Mouse (Mus musculus): Measurements from ENCODE around the gene Oaz3. TPM values are rescaled to one million over a fixed set of nuclear protein-coding genes. Genes with fewer than 3 reads are reported as not detected.
A peak's percentile ranks its signal among the peaks of the same experiment; 100 is the strongest.

Gene Oaz3
- polyA plus RNA-seq, 1 experiment from 2014 or later, result 0.17 TPM

DNA sequence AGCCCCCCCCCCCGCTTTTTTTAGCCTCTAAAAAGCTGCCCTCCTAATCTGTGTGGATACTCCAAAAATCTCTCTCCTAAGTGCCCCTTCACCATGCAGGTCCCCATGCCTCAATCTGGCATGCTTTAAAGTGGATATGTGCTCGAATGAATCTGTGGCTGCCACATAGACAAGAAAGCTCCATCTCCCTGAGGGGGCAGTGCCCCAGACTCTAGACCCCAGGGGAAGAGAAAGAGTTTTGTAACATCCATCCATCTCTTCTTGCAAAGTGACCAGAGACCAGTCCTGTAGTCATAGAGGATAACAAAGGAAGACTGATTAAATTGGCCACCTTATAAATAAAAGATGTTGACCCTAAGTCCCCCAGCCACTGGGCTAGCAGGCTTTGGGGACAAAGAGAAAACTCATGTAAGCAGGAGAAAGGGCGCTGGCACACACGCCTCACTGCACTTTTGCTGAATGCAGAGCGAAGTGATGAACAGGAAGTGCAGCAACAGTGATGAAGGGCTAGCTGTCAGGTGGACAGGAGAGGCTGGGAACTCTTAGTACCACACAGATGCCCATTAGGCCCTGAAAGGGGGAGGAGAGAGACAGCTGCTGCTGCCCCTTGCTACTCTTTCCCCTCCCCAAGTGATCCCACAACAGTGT lies 43.9 kb downstream of the Oaz3 start:
- no peak for ATAC-seq (ENCODE audit: insufficient read depth)
- Histone ChIP-seq H3K36me3 (replicated peaks) (no peaks in the 10 kb centered on the region), H3K27ac (replicated peaks) (no peak overlapping the region), H3K27me3 (peaks cover 72% of the 10 kb centered on the region), H3K4me1 (replicated peaks) (no peaks in the 10 kb centered on the region), H3K9ac (no peak overlapping the region), H3K9me3 (replicated peaks) (no peaks in the 10 kb centered on the region), H3K4me3 (replicated peaks) (no peak overlapping the region), H3K4me2 (no peak overlapping the region)
- 31% methylated on average over 5 of the region's 5 CpGs for WGBS (ENCODE audit: insufficient replicate concordance)

DNA sequence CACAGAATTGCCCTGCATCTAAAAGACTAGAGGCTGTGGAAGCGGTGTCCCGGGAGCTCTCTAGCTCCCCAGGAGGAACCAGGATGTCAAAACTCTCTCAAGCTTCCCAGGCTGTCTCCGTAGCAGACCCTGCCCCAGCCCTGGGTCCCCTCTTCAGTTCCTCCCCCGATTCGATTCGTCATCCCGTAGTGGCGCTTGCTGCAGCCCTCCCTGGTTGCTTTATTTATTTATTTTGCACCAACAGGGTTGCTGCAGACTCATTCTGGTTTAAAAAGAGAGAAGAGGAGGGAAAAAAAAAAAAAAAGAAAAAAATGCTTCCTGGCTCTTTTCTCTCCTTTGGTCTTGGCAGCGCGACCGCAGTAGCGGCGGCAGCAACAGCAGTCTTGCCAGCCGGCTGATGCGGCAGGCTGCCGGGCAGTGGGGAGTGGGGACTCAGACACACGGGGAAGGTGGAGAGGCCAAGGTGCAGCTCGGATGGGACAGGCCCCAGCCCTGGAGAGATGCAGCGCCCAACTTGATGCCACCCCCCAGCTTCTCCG lies 44.7 kb downstream of the Oaz3 start:
- Histone ChIP-seq H3K4me1 (replicated peaks) (no peaks in the 10 kb centered on the region), H3K27ac (replicated peaks) (no peak overlapping the region), H3K9ac (no peak overlapping the region), H3K36me3 (replicated peaks) (no peaks in the 10 kb centered on the region), H3K4me2 (peak overlapping the region; percentile 27; the same call in 1 of the 2 replicates), H3K9me3 (replicated peaks) (no peaks in the 10 kb centered on the region), H3K4me3 (replicated peaks) (no peak overlapping the region), H3K27me3 (peaks cover 71% of the 10 kb centered on the region)
- ATAC-seq (ENCODE audit: insufficient read depth), result no peak
- WGBS (ENCODE audit: insufficient replicate concordance), result 4% methylated on average over 20 of the region's 20 CpGs

DNA sequence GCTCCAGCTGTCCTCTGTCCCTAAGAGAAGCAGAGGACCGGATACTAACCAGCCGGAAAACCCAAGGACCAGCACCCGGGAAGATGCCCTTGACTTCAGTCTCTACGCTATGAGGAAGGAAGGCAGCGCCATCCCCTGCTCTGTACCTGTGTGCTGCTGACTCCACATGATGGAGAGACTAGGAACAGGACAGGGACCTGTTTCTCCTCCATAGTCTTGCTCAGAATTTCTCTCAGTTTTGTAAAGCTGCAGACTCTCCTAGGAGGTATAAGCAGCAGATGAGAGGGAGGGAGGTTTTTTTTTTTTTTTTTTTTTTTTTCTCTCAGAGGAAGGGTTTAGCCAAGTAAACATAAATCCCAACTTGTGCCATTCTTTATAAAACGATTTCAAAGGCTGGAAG lies 45.5 kb downstream of the Oaz3 start, which contains the start of gene Lingo4:
TSS of gene Lingo4 (plus strand) at position 301 of the 400 bp plus-strand sequence.
- H3K9ac ChIP-seq, result no peak within 1 kb of the TSS

DNA sequence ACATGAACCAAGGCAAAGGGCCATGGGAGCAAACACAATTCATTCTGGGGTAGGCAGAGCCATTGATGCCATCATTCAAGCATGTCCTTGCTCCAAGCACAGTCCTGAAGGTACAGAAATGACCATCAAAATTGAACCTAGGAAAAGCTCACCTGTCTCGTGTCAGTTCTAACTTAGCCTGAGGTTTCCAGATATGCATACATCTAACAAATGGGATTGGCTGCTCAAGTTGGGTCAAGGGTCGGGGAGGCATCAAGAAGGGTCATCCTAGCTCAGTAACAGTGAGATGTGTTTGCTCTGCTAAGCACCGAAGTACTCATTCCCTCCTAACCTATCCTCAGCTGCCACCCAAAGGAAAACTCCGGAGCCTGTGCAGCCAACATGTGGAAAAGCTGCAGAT lies 46.9 kb downstream of the Oaz3 start:
- Histone ChIP-seq H3K4me1 (replicated peaks) (no peaks in the 10 kb centered on the region), H3K4me2 (no peak overlapping the region), H3K27ac (replicated peaks) (no peak overlapping the region), H3K36me3 (replicated peaks) (no peaks in the 10 kb centered on the region), H3K9ac (no peak overlapping the region), H3K4me3 (replicated peaks) (no peak overlapping the region), H3K27me3 (peaks cover 61% of the 10 kb centered on the region), H3K9me3 (replicated peaks) (no peaks in the 10 kb centered on the region)
- 54% methylated on average over 4 of the region's 4 CpGs for WGBS (ENCODE audit: insufficient replicate concordance)
- no peak for ATAC-seq (ENCODE audit: insufficient read depth)

More for the DNA sequence above, 45.5 kb downstream of the Oaz3 start, which contains the start of gene Lingo4:
- Histone ChIP-seq H3K36me3 (replicated peaks) (no peaks in the 10 kb centered on the region), H3K9me3 (replicated peaks) (no peaks in the 10 kb centered on the region), H3K4me2 (peak within 1 kb of the TSS; percentile 27; the same call in 1 of the 2 replicates), H3K4me3 (replicated peaks) (no peak within 1 kb of the TSS), H3K27me3 (peaks cover 70% of the 10 kb centered on the region), H3K27ac (replicated peaks) (no peak within 1 kb of the TSS), H3K4me1 (replicated peaks) (no peaks in the 10 kb centered on the region)
- ATAC-seq (ENCODE audit: insufficient read depth), result no peak
- 56% methylated on average over 6 of the region's 6 CpGs for WGBS (ENCODE audit: insufficient replicate concordance)

DNA sequence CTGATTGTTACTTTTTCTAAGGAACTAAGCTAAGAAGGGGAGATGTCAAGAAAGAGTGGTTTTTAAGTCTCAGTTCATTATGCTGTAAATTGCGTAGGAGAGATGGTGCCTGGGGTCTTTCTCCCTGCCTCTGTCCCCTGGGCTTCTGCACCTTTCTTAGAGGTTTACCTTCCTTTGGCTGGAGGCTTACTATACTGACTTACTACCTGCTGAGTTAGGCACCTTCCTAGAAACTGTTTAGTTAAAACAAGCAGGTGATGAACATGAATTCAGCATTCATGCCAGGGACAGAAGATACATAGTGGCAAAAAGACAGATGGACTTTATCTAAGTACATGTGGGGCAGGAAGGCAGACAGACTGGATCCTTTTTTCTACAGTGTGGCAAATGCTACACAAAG lies 47.4 kb downstream of the Oaz3 start:
- Histone ChIP-seq H3K27ac (replicated peaks) (no peak overlapping the region), H3K36me3 (replicated peaks) (no peaks in the 10 kb centered on the region), H3K9me3 (replicated peaks) (no peaks in the 10 kb centered on the region), H3K27me3 (peaks cover 56% of the 10 kb centered on the region), H3K9ac (no peak overlapping the region), H3K4me3 (replicated peaks) (no peak overlapping the region), H3K4me2 (no peak overlapping the region), H3K4me1 (replicated peaks) (no peaks in the 10 kb centered on the region)
- 56% methylated on average over 1 of the region's 1 CpGs for WGBS (ENCODE audit: insufficient replicate concordance)
- no peak for ATAC-seq (ENCODE audit: insufficient read depth)

DNA sequence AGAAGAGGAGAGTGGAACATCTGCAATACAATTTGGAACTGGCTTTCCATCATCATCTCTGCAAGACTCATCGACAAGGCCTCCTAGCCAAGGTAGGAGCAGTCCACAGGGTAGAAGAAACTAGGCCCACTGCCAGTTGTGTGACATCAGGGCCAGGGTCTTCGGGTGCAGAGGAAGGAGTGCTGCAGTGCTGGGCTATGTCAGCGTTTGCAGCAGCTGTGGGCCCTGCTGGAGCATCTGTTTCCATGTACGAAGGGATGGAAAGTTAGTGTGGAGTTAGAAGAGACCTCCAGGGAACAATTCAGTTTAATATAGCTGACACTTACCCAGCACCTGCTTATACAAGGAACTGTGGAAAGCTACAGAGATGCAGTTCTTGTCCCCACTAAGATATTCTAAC lies 50.7 kb downstream of the Oaz3 start:
- H3K4me3 ChIP-seq (replicated peaks), result no peak overlapping the region
- H3K9ac ChIP-seq, result no peak overlapping the region
- H3K9me3 ChIP-seq (replicated peaks), result no peaks in the 10 kb centered on the region
- ATAC-seq (ENCODE audit: insufficient read depth), result no peak
- no peak overlapping the region for H3K27ac ChIP-seq (replicated peaks)
- no peak overlapping the region for H3K4me2 ChIP-seq
- H3K27me3 ChIP-seq, result peaks cover 23% of the 10 kb centered on the region
- no peaks in the 10 kb centered on the region for H3K36me3 ChIP-seq (replicated peaks)
- 50% methylated on average over 4 of the region's 4 CpGs for WGBS (ENCODE audit: insufficient replicate concordance)
- no peaks in the 10 kb centered on the region for H3K4me1 ChIP-seq (replicated peaks)

DNA sequence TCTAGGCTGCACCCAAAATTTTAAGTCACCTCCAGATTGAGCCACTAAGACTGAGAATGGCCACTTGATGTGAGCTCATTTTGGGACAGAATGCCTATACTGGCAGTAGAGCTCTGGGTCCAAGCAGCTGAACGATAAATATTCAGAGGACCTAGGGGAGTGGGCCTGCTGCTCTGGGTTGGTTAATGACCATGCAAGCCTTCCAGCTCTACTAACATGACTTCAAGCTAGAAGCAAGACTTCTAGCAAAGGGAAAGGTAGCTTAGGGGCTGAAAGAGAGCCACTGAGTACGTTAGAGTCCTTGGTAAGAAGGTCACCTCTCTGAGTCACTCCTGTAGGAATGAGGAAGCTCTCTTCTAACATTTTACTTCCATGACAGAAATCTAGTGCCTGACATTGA lies 51.6 kb downstream of the Oaz3 start:
- Histone ChIP-seq H3K27me3 (peaks cover 14% of the 10 kb centered on the region), H3K36me3 (replicated peaks) (no peaks in the 10 kb centered on the region), H3K4me2 (no peak overlapping the region), H3K9ac (no peak overlapping the region), H3K4me3 (replicated peaks) (no peak overlapping the region), H3K9me3 (replicated peaks) (no peaks in the 10 kb centered on the region), H3K4me1 (replicated peaks) (no peaks in the 10 kb centered on the region), H3K27ac (replicated peaks) (no peak overlapping the region)
- WGBS (ENCODE audit: insufficient replicate concordance), result 57% methylated on average over 2 of the region's 2 CpGs
- no peak for ATAC-seq (ENCODE audit: insufficient read depth)

DNA sequence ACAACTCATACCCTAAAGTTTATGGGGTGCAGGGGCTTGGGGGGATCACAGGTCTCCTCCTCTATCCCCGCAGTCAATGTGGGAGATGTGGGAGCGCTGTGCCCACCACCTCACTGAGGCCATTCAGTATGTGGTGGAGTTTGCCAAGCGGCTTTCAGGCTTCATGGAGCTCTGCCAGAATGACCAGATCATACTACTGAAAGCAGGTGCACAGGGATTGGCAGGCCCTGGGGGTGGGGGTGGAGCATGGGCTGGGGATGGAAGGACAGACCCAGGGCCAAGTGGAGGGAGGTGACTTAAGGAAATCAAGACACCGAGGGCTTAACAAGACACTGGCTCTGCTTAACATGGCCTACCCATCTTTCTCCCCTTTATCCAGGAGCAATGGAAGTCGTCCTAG lies 52.7 kb downstream of the Oaz3 start:
- H3K4me3 ChIP-seq (replicated peaks), result no peak overlapping the region
- 53% methylated on average over 5 of the region's 5 CpGs for WGBS (ENCODE audit: insufficient replicate concordance)
- H3K9me3 ChIP-seq (replicated peaks), result no peaks in the 10 kb centered on the region
- no peaks in the 10 kb centered on the region for H3K36me3 ChIP-seq (replicated peaks)
- peaks cover 5% of the 10 kb centered on the region; the same call in 1 of the 2 replicates for H3K27me3 ChIP-seq
- no peak overlapping the region for H3K4me2 ChIP-seq
- no peak for ATAC-seq (ENCODE audit: insufficient read depth)
- H3K27ac ChIP-seq (replicated peaks), result no peak overlapping the region
- no peaks in the 10 kb centered on the region for H3K4me1 ChIP-seq (replicated peaks)
- H3K9ac ChIP-seq, result no peak overlapping the region

DNA sequence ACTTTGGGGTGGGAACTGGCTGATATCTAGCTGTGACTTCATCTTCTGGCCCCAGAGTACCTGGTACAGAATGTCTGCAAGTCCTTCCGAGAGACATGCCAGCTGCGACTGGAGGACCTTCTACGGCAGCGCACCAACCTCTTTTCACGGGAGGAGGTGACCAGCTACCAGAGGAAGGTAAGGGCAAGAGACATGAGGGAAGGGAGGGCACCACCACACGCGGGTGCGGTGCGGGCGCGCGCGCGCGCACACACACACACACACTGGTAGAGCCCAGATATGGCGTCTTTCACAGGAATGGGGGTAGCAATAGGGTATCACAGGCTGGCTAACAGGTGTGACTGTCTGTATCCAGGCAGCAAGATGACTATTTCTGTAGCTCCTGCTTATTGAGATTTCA lies 54.3 kb downstream of the Oaz3 start:
- ATAC-seq (ENCODE audit: insufficient read depth), result no peak
- H3K4me1 ChIP-seq (replicated peaks), result no peaks in the 10 kb centered on the region
- no peaks in the 10 kb centered on the region for H3K9me3 ChIP-seq (replicated peaks)
- 81% methylated on average over 16 of the region's 16 CpGs for WGBS (ENCODE audit: insufficient replicate concordance)
- no peaks in the 10 kb centered on the region for H3K27me3 ChIP-seq
- no peak overlapping the region for H3K9ac ChIP-seq
- H3K4me3 ChIP-seq (replicated peaks), result no peak overlapping the region
- H3K27ac ChIP-seq (replicated peaks), result no peak overlapping the region
- H3K4me2 ChIP-seq, result no peak overlapping the region
- H3K36me3 ChIP-seq (replicated peaks), result no peaks in the 10 kb centered on the region

DNA sequence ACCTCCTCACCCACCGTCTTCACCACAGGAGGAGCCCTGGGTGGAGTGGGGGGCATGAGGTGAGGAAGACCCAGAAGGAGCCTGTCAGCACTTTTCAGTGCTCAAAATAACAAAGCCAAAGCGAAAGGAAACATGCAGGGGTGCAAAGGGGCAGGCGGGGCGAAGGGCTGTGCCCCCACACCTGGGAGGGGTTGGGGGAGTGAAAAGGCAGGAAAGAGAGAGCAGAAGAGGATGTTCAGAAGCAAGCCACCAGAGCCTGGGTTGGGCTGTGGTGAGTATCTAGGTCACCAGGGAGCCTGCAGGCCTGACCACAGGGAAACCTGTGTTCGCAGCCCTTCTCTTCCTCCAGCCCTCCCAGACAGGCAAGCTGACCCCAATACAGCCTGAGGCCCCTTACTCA lies 55.7 kb downstream of the Oaz3 start:
- Histone ChIP-seq H3K36me3 (replicated peaks) (no peaks in the 10 kb centered on the region), H3K9me3 (replicated peaks) (no peaks in the 10 kb centered on the region), H3K9ac (no peak overlapping the region), H3K4me1 (replicated peaks) (no peaks in the 10 kb centered on the region), H3K4me2 (no peak overlapping the region), H3K4me3 (replicated peaks) (no peak overlapping the region), H3K27ac (replicated peaks) (no peak overlapping the region), H3K27me3 (no peaks in the 10 kb centered on the region)
- no peak for ATAC-seq (ENCODE audit: insufficient read depth)
- 14% methylated on average over 5 of the region's 5 CpGs for WGBS (ENCODE audit: insufficient replicate concordance)

DNA sequence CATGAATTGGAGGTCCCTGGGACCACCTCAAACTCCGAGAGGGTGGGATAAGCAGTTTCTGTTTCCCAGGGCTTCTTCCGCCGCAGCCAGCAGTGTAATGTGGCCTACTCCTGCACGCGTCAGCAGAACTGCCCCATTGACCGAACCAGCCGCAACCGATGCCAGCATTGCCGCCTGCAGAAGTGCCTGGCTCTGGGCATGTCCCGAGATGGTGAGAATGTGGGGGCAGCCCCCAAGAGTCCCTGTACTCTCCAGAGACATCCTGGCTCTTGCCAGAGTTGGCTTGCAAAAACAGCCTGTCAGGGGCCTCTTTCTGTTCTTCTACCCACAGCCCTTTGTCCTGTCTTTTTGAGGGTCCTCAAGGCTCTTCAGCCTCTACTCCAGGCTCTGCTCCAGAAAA lies 56.3 kb downstream of the Oaz3 start:
- WGBS (ENCODE audit: insufficient replicate concordance), result 76% methylated on average over 10 of the region's 10 CpGs

DNA sequence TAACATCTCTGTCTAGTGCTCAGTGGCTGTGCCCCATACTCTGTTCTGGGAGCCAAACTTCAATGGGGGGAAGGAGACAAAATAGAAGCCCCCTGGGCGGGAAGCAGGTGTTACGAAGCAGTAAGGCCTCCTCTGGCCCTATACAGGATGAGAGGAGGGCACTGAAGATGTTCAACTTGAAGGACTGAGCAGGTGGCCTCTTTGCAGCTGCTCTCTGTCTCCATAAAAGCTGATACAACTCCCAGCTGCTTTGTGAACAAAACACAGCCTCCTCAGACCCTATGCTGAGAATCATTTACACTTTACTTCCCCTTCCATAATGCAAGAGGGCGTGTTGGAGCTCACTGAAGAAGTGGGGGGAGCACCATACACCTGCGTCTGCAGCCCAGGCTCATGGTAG lies 57.0 kb downstream of the Oaz3 start:
- Histone ChIP-seq H3K4me1 (replicated peaks) (no peaks in the 10 kb centered on the region), H3K27me3 (no peaks in the 10 kb centered on the region), H3K9ac (no peak overlapping the region), H3K9me3 (replicated peaks) (no peaks in the 10 kb centered on the region), H3K36me3 (replicated peaks) (no peaks in the 10 kb centered on the region), H3K27ac (replicated peaks) (no peak overlapping the region), H3K4me2 (no peak overlapping the region), H3K4me3 (replicated peaks) (no peak overlapping the region)
- 36% methylated on average over 4 of the region's 4 CpGs for WGBS (ENCODE audit: insufficient replicate concordance)
- ATAC-seq (ENCODE audit: insufficient read depth), result no peak

More for the DNA sequence above, 56.3 kb downstream of the Oaz3 start:
- no peak for ATAC-seq (ENCODE audit: insufficient read depth)
- no peaks in the 10 kb centered on the region for H3K27me3 ChIP-seq
- H3K4me2 ChIP-seq, result no peak overlapping the region
- no peak overlapping the region for H3K27ac ChIP-seq (replicated peaks)
- H3K4me1 ChIP-seq (replicated peaks), result no peaks in the 10 kb centered on the region
- H3K9ac ChIP-seq, result no peak overlapping the region
- H3K9me3 ChIP-seq (replicated peaks), result no peaks in the 10 kb centered on the region
- H3K4me3 ChIP-seq (replicated peaks), result no peak overlapping the region
- H3K36me3 ChIP-seq (replicated peaks), result no peaks in the 10 kb centered on the region

Data from liver, embryonic 15.5 days (tissue).